Mouse (Mus musculus) cortical plate, adult 2 months (tissue): ENCODE results near the gene Fgfr2. TPM values are rescaled to one million over a fixed set of nuclear protein-coding genes. Genes with fewer than 3 reads are reported as not detected.
A peak's percentile ranks its signal among the peaks of the same experiment; 100 is the strongest.

Source experiments
- H3K27ac ChIP-seq: fragments of 200-500 bp; 2 replicates; pipeline ENCODE4 v1.5.1; 2012; ENCODE audit warnings: low read length, control low read depth, inconsistent platforms; ENCODE audit not compliant: insufficient read depth
- H3K4me1 ChIP-seq: fragments of 200-500 bp; 2 replicates; pipeline ENCODE4 v1.6.1; 2011; ENCODE audit warnings: low read length; ENCODE audit not compliant: control insufficient read depth, insufficient read depth
- H3K4me3 ChIP-seq: fragments of 200-500 bp; 2 replicates; pipeline ENCODE4 v1.5.1; 2011; ENCODE audit warnings: mild to moderate bottlenecking, low read length, control low read depth; ENCODE audit not compliant: insufficient read depth
- CTCF ChIP-seq: fragments of 200-500 bp; IDR thresholded peaks from 2 replicates; pipeline ENCODE4 v1.5.1; 2011; ENCODE audit warnings: mild to moderate bottlenecking, control low read depth, low read length; ENCODE audit not compliant: insufficient read depth; ENCODE audit errors: extremely low read depth
- POLR2A ChIP-seq: fragments of 200-500 bp; IDR thresholded peaks from 2 replicates; pipeline ENCODE4 v1.6.1; 2011; ENCODE audit warnings: mild to moderate bottlenecking, low read length, control low read depth; ENCODE audit not compliant: insufficient read depth; ENCODE audit errors: extremely low read depth
- polyA plus RNA-seq: library from polyadenylated mRNA; depleted of rRNA; stranded (reverse); fragments of >200 nt; gene quantifications from 2 replicates; pipeline ENCODE4 v1.2.3, GENCODE M21; 2012

The Fgfr2 gene
- polyA plus RNA-seq, 1 experiment, result 50.4 TPM

DNA sequence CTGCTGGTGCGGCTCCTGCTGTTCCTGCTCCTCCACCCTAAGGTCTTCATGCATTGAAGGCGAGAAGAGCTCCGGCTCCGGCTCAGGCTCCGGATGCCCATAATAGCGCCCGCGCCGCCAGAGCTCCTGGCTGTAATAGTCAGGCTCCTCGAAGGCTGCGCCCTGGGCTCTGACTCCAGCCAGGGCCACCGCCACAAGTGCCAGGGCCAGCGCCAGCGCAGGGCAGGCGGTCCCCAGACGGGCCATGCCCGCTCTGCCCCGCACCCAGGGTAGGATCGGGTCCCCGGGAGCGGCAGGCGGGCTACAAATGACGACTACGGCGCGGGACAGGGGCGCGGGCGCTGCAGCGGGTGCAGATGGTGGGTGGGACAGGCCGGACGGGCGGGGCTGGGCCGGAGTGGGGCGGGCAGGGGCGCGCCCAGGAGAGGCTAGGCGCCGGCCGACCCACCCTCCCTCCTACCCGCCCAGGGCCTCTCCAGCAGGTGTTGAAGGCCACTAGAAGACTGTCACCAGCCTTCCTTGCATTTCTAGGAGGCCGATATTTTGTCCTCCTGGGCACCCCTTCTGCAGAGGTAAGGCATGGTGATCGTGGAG is 968.7 kb downstream of the Fgfr2 start, which contains the start of gene Cpxm2:
TSS of gene Cpxm2 (minus strand) at position 372 of the 594 bp plus-strand sequence.
- Histone ChIP-seq H3K27ac (no peak within 1 kb of the TSS), H3K4me3 (no peak within 1 kb of the TSS), H3K4me1 (peaks cover 3% of the 10 kb centered on the region; the same call in 1 of the 2 replicates)
- TF ChIP-seq POLR2A, result no peak

- H3K4me1 ChIP-seq, result peaks cover 3% of the 10 kb centered on the region; the same call in 1 of the 2 replicates
- H3K27ac ChIP-seq, result no peak overlapping the region
- H3K4me3 ChIP-seq, result no peak overlapping the region
- TF ChIP-seq CTCF (no peak), POLR2A (no peak)
These were observed 969.4 kb downstream of the Fgfr2 start for GRCm38 (mm10) chr7:132153725-132154147.

DNA sequence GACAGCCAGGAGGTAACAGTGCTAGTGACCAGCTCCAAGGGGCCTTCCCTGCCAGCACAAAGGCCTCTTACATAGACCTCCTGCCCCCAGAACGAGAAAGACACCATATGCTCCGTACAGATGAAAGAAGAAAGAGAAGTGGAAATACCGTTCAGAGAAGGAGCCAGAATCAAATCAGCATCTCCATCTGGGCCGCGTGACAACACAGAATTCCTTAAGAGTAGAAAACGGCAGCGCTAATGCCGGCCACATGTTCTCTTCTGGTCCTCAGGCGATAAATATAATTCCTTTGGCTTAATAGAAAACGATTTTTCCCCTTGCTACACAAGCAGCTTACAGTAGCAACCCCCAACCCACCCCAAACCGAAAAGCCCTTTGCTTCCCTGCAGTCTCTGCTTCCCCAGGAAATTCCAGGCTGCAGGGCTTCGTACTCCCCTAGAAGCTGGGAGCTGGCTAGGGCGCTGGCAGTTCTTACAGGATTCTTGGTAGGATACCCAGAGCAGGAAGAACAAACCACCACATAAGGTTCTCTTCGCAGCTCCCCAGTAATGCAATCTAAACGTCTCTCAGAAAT is 977.8 kb downstream of the Fgfr2 start:
- Histone ChIP-seq H3K27ac (no peak overlapping the region), H3K4me1 (no peaks in the 10 kb centered on the region), H3K4me3 (no peak overlapping the region)
- TF ChIP-seq POLR2A (no peak), CTCF (no peak)

GRCm38 (mm10) chr7:132128687-132129086 is 994.5 kb downstream of the Fgfr2 start:
- H3K4me3 ChIP-seq, result no peak overlapping the region
- TF ChIP-seq CTCF, result no peak
- no peak for TF ChIP-seq POLR2A
- H3K4me1 ChIP-seq, result peaks cover 4% of the 10 kb centered on the region
- no peak overlapping the region for H3K27ac ChIP-seq

GRCm38 (mm10) chr7:132124948-132125347 is 998.2 kb downstream of the Fgfr2 start:
- no peak for TF ChIP-seq POLR2A
- peak; percentile 15; the same call in 1 of the 2 replicates for TF ChIP-seq CTCF
- H3K4me3 ChIP-seq, result no peak overlapping the region
- peaks cover 4% of the 10 kb centered on the region for H3K4me1 ChIP-seq
- H3K27ac ChIP-seq, result no peak overlapping the region

DNA sequence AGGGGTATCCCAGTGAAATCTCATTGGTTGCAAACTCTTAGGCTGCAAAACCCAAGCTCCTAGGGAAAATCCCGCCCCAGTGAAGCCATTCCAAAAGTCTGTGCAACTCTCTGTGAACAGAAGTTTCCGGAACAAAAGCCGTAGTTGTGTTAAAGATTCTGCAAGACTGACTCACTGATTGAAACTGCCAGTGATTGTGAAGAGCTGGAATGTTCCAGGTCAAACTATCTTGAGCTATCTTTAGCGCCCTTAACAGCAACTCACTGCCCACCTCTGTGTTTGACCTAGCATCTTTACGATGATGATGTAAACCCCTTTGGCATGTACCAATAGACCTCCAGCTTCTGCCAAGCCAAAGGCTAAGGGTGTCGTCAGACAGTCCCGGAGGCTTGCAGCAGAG is 999.9 kb downstream of the Fgfr2 start:
- peaks cover 4% of the 10 kb centered on the region for H3K4me1 ChIP-seq
- no peak for TF ChIP-seq POLR2A
- TF ChIP-seq CTCF, result no peak
- H3K4me3 ChIP-seq, result no peak overlapping the region
- H3K27ac ChIP-seq, result no peak overlapping the region

DNA sequence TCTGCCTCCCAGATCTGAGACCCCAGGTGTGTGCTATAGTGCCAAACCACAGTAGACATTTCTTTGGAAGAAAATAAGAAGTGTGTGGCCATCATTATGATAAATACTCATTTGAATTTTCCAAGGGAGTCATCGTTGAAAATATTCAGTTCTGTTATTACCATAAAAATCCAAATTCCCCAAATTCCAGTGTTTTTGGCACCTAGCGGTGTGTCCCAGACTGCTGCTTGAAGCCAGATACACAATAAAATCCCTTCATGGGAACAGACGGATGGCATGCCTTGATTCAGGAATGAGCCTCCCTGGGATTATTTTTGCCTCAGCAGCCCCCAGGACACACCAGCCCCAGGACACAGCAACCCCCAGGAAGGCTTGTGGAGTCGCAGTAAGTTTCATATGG is 1003.3 kb downstream of the Fgfr2 start:
- TF ChIP-seq CTCF (no peak), POLR2A (no peak)
- no peak overlapping the region for H3K4me3 ChIP-seq

GRCm38 (mm10) chr7:132111770-132112169 is 1011.4 kb downstream of the Fgfr2 start:
- peaks cover 2% of the 10 kb centered on the region for H3K4me1 ChIP-seq
- TF ChIP-seq CTCF (no peak), POLR2A (no peak)
- no peak overlapping the region for H3K4me3 ChIP-seq
- no peak overlapping the region for H3K27ac ChIP-seq

More for the DNA sequence above, 1003.3 kb downstream of the Fgfr2 start:
- no peak overlapping the region for H3K27ac ChIP-seq
- H3K4me1 ChIP-seq, result peaks cover 4% of the 10 kb centered on the region

DNA sequence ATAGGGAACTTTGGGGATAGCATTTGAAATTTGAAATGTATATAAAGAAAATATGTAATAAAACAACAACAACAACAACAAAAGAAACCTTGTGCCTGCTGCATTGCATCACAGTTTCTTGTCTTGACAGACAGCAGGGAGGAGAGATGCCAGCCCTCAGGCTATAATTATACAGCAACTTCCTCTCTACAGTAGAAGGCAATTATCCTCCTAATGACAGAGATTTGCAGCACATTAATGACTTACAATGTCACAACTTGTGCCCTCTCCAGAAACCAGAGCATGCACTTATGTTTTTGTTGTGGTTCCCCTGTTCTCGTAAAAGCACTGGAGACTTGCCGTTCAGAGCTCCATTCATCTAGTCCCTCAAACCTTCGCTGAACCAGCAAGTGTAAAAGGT is 1012.8 kb downstream of the Fgfr2 start:
- TF ChIP-seq CTCF (no peak), POLR2A (no peak)
- H3K27ac ChIP-seq, result no peak overlapping the region
- H3K4me1 ChIP-seq, result peaks cover 2% of the 10 kb centered on the region
- no peak overlapping the region for H3K4me3 ChIP-seq

GRCm38 (mm10) chr7:132106891-132107290 is 1016.3 kb downstream of the Fgfr2 start:
- TF ChIP-seq CTCF, result no peak
- TF ChIP-seq POLR2A, result no peak
- no peak overlapping the region for H3K4me3 ChIP-seq
- peaks cover 2% of the 10 kb centered on the region for H3K4me1 ChIP-seq
- no peak overlapping the region for H3K27ac ChIP-seq

GRCm38 (mm10) chr7:132105326-132105725 is 1017.8 kb downstream of the Fgfr2 start:
- Histone ChIP-seq H3K4me1 (no peaks in the 10 kb centered on the region; the same call in 1 of the 2 replicates), H3K27ac (no peak overlapping the region), H3K4me3 (no peak overlapping the region)
- TF ChIP-seq CTCF (no peak), POLR2A (no peak)
